Mouse (Mus musculus): Measurements from ENCODE around the gene Nbea.
"Not testable (repeated sequence)": the region's sequence is repeated elsewhere in the genome, so short reads cannot be mapped to it uniquely, and the experiment has no call there.

The Nbea gene

GRCm38 (mm10) chr3:56034596-56034995 is 148.9 kb downstream of the Nbea start:
- no peak for DNase-seq (ENCODE audit: low spot score)

- DNase-seq (ENCODE audit: low spot score): no peak
These were observed 165.0 kb downstream of the Nbea start for GRCm38 (mm10) chr3:56018494-56018893.

- DNase-seq (ENCODE audit: low spot score): no peak
These were observed 172.4 kb downstream of the Nbea start for GRCm38 (mm10) chr3:56011132-56011531.

DNA sequence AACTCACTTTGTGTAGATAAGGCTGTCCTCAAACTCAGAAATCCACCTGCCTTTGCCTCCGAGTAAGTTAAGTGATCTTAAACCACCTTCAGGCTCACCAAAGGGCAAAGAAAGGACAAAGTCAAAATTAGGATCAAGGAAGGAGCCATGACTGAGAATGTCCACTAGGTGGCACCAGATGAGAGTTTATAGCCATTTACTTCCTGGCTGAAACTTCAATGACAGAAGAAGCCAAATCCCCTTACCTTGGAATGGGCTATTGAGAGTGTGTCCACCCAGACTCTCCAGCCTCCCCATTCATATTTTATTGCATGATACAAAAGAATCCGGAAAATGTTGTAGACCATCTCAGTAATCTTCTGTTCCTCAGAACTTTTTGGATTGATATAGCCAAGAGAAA is 175.5 kb downstream of the Nbea start:
- DNase-seq (ENCODE audit: low spot score): peak; percentile 67

GRCm38 (mm10) chr3:56000259-56000658 is 183.2 kb downstream of the Nbea start:
- peak; percentile 75 for DNase-seq (ENCODE audit: low spot score)

DNA sequence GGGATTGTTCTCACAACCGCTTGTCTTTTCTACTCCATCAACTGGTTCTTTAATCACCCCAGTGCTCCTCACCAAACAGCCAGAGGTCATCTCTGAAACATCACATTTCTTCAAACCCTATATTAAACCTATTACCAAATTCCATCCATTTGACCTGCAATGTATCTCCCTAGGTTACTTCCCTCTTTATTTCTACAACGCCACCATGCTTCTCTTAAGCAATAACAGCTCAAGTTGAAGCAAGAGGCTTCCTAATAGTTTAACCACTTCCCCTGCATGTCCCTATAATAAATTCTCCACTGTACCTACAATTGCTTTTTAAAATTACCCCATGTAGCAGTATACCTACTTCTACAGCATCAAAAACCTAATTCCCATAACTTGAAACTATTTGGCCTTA is 205.1 kb downstream of the Nbea start:
- DNase-seq (ENCODE audit: low spot score): no peak

DNA sequence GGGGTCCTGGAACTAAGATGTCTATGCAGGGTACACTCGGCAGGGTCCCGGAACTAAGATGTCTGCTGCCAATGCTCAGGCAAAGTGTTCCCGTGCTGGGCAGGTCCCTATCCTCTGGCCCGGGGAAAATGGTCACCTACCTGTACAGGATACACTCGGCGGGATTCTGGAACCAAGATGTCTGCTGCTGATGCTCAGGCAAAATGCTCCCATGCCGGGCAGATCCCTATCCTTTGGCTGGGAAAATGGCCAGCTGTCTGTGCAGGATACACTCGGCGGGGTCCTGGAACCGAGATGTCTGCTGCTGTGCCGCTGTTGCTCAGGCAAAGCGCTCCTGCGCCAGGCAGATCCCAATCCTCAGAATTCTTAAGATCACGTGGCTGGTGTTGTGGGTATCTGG is 206.5 kb downstream of the Nbea start:
- DNase-seq (ENCODE audit: low spot score): not testable (repeated sequence)

- DNase-seq (ENCODE audit: low spot score): peak; percentile 19
These were observed 217.8 kb downstream of the Nbea start for GRCm38 (mm10) chr3:55965723-55966156.

DNA sequence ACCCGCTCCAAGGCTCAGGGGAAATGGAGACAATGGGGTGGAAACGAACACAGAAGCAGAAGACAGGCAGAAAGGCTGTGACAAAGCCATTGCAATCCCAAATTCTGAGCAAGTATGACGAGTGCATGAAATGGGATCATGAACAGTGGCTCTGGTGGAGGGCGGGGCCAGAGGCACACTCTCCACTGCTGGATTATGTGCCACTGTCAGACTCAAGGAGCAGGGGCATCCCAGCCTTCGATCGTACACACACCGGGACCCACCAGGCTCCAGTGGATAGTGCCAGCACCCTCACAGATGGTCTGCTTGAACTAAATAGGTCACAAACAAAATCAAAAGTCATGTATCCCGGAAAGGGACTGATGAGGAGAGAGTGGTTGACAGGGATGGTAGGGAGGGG is 220.5 kb downstream of the Nbea start:
- no peak for DNase-seq (ENCODE audit: low spot score)

DNA sequence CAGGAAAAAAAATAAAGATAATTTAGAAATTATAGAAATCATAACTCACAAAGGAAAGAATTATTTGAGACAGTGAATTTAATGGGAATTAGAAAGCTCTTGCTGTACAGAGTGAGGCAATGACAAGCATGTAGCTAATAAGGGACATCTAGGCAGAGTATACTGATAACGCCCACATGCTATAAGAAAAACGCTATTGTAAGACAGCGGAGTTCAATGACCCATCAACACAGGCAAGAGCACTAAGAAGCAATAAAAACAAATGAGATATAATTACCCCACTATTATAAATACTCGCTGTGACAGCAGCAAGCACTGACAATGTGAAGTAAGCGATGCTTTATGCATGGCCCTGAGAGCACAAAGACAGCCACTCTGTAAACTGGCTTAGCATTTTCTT is 233.5 kb downstream of the Nbea start:
- no peak for DNase-seq (ENCODE audit: low spot score)

DNA sequence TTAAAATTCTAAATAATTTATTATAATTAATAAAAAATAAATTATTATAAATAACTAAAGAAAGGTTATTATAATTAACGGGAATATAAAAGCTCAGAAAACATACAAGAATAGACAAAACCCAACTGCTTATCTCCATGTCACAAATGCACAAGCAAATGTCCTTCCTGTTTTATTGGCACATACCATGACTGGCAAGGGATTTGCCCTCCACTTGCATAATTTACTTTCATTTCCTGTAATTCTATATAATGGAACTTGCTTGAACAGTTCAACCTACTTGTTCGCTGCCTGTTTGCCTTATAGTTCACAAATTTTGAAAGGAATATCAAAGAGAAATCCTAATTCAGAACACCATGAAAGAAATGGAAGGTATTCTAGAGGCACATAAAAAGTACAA is 234.4 kb downstream of the Nbea start:
- no peak for DNase-seq (ENCODE audit: low spot score)

DNA sequence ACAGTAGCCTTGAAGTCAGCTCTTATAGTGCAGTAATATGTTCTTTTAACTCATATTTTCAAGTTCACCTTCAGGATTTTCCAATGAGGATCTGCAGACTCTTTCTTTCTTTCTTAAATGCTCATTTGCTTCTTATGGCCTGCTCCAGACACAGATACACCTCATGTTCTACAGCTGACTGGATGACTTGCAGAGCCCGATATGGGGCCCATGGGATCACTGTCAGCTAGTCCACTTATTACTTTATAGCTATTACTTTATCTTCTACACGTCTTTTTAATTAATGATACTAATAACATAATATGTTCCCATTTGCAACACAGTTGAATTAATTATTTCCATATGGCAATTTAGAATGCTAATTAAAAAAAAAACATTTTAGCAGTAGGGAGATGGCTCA is 256.2 kb downstream of the Nbea start:
- DNase-seq (ENCODE audit: low spot score): no peak

GRCm38 (mm10) chr3:55909290-55909689 is 274.2 kb downstream of the Nbea start:
- peak; percentile 50 for DNase-seq (ENCODE audit: low spot score)

GRCm38 (mm10) chr3:55890574-55890973 is 292.9 kb downstream of the Nbea start:
- no peak for DNase-seq (ENCODE audit: low spot score)

GRCm38 (mm10) chr3:55889227-55889626 is 294.3 kb downstream of the Nbea start:
- no peak for DNase-seq (ENCODE audit: low spot score)

DNA sequence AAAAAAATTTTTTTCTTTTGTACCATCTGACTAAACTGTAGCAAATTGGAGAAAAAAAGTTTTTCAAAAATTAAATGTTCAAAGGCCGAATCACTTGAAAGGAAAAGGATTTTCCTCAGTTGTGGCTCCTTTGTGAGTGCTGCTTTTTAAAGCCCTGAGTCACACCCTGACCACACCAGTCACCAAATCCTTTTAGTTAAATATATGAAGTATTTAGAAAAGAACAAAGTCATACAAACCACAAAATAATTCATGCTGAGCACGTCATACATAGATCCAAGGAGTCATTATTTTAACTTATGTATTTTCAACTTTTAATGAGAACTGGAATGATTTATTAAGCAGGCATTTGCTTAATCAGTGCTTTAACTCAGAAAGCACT is 295.7 kb downstream of the Nbea start:
- DNase-seq (ENCODE audit: low spot score): no peak

GRCm38 (mm10) chr3:55887193-55887828 is 296.2 kb downstream of the Nbea start:
- DNase-seq (ENCODE audit: low spot score): no peak

DNA sequence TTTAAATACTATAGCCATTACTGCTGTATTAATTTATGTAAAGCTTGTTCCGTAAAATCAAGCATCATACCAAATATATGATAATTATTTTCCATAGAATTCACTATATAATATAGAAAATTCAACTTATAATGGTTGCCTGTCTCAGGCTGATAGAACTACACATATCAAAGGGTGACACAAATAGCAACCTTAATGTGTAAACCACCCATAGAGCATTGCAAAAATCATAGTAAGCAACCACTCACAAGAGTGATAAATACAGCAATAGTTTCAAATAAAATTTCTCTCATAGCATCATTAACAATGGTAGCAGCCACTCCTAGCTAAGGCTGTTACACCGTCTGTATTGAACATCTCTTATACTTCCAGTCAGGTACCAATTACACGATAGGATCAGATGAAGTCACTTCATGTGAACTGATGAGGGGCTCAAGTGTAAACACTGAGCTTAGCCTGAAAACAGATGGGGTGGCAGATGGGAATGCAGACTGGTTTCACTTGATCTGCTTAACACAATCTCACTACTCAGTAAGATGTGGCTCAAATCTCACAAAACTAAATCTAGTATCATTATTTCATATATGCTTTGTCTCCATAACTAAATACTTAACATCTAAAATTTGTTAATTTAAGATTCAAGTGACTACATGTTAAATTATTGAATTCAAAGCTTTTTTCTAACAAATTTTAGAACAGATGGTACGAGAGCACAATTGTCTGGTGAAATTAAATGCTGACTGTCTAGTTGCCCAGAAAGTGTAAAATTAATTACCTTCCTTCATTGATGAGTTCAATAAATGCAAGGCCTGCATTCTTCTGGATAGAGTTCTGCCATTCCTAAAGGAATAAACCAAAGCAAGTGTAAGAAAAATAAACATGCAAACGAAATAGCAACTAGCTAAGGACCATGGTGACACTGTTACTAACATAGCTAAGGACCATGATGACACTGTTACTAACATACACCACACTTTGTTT is 310.3 kb downstream of the Nbea start:
- no peak for DNase-seq (ENCODE audit: low spot score)

DNA sequence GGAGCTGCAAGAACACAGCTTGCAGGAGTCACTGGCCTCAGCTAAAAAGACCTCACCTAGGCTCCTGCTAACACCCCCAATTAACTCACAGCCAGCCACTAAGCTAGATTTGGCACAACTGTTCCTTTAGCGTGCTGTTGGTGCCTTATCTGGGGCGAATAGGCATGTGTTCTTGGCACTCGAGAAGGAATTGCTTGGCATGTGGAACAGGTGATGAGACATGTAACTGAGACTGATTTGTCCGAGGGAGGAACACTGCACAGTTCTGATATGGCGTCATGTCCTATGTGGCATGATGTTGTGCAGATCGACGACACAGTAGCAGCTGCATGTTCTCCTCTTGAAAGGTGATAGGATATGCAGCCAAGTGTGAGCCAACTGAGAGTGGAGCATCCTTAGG is 331.0 kb downstream of the Nbea start:
- no peak for DNase-seq (ENCODE audit: low spot score)

DNA sequence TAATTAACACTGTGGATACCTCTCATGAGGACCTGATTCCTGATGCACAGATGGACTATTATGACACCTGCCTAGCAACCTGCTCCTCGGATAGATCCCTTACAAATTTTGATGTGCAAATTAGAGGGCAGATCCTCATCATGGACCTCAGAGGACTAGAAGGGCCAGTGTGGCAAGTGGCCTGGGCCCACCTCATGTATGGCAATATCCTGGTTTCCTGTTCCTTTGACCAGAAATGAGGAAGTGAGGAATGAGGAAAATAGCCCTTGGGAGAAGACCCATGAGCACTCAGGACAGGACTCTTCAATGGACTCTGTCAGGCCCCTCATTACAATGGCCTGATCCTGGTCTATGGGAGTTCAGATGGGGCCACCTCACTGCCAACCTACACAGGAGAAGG is 336.4 kb downstream of the Nbea start:
- DNase-seq (ENCODE audit: low spot score): no peak

GRCm38 (mm10) chr3:55837188-55837587 is 346.3 kb downstream of the Nbea start:
- DNase-seq (ENCODE audit: low spot score): no peak

- DNase-seq (ENCODE audit: low spot score): peak; percentile 63
These were observed 348.3 kb downstream of the Nbea start for GRCm38 (mm10) chr3:55835207-55835606.

- no peak for DNase-seq (ENCODE audit: low spot score)
These were observed 353.3 kb downstream of the Nbea start for GRCm38 (mm10) chr3:55830226-55830625.

All from MN1 (cell line).